In genomic region chr14:52327910-52328812, GRCm38 (mm10) we compare ENCODE assay signal across 8 mouse cellular contexts. TPM values are rescaled to one million over a fixed set of nuclear protein-coding genes. Genes with fewer than 3 reads are reported as not detected.
A peak's percentile ranks its signal among the peaks of the same experiment; 100 is the strongest.
DNase-seq lines count a peak whose midpoint lies in the region; ATAC-seq and TF ChIP-seq lines count a peak whose summit lies in the region.

Gene Sall2 (minus strand): TSS chr14:52328762.

- no peak for ATAC-seq in lung, postnatal 0 days

- peak within 1 kb of the TSS; percentile 48 for H3K4me3 ChIP-seq in cerebellum, adult 2 months (replicated peaks; ENCODE audit: insufficient read depth, low read depth, low read length)
- H3K4me3 ChIP-seq in lung, postnatal 0 days (ENCODE audit: low read depth, low read length) = peak within 1 kb of the TSS; percentile 31

- H3K9me3 ChIP-seq in lung, postnatal 0 days (ENCODE audit: low read length) = no peaks in the 10 kb centered on the region

- no peaks in the 10 kb centered on the region; the same call in 1 of the 2 replicates for H3K27me3 ChIP-seq in cerebellum, adult 2 months (ENCODE audit: control insufficient read depth, insufficient read depth, low read length)
- 0 out of 2 replicates have a peak, but pooled peaks cover 22% of the 10 kb centered on the region for H3K27me3 ChIP-seq in lung, postnatal 0 days (replicated peaks; ENCODE audit: insufficient read depth, low read length)

- H3K27ac ChIP-seq in cerebellum, adult 2 months (ENCODE audit: insufficient read depth, low read length) = no peak within 1 kb of the TSS
- no peak within 1 kb of the TSS for H3K27ac ChIP-seq in lung, postnatal 0 days (ENCODE audit: low read length)

- peak within 1 kb of the TSS; percentile 54 for H3K4me2 ChIP-seq in lung, postnatal 0 days (replicated peaks; ENCODE audit: low read depth, low read length)

- DNase-seq in cerebellum, adult 2 months = no peak
- no peak for DNase-seq in cerebellum, adult 9-11 months
- no peak for DNase-seq in lung, postnatal 0 days (ENCODE audit: low spot score)
- DNase-seq in lung, postnatal 14 days = no peak
- no peak for DNase-seq in layer of hippocampus, postnatal 25 days (ENCODE audit: extremely low spot score in 1 of 2, low spot score in 1 of 2)
- DNase-seq in neural tube, embryonic 10.5 days (ENCODE audit: extremely low spot score, low spot score) = peak; percentile 61
- no peak for DNase-seq in urinary bladder, adult 18-20 months (ENCODE audit: low spot score in 2 of 2)
- no peak for DNase-seq in urinary bladder, postnatal 4 days (ENCODE audit: low spot score in 2 of 2)

- no peak within 1 kb of the TSS for H3K9ac ChIP-seq in lung, postnatal 0 days (replicated peaks; ENCODE audit: low read depth)

- no peaks in the 10 kb centered on the region for H3K4me1 ChIP-seq in cerebellum, adult 2 months (ENCODE audit: control insufficient read depth, insufficient read depth, low read length)
- peaks cover 4% of the 10 kb centered on the region; the same call in 1 of the 2 replicates for H3K4me1 ChIP-seq in lung, postnatal 0 days (ENCODE audit: insufficient read depth, low read depth, low read length)

- no peak for TF ChIP-seq POLR2A in cerebellum, adult 2 months (IDR thresholded peaks at IDR 0.05; ENCODE audit: borderline replicate concordance, insufficient read depth, low read length)

- no peaks in the 10 kb centered on the region for H3K36me3 ChIP-seq in lung, postnatal 0 days (ENCODE audit: insufficient read depth, low read length)

- no peak for TF ChIP-seq CTCF in cerebellum, adult 2 months (IDR thresholded peaks at IDR 0.05; ENCODE audit: borderline replicate concordance, insufficient read depth, low read depth, low read length)
- no peak for TF ChIP-seq CTCF in lung, postnatal 0 days (IDR thresholded peaks at IDR 0.05)

- 3% methylated on average over 26 of the region's 26 CpGs for WGBS in cerebellum, adult 2 months
- WGBS in lung, postnatal 0 days = 1% methylated on average over 26 of the region's 26 CpGs

- no peak for TF ChIP-seq EP300 in lung, postnatal 0 days (IDR thresholded peaks at IDR 0.05)

RNA-seq across cellular contexts. Expression of gene Sall2, which starts in this region (rescaled TPM):
- 60.0 TPM in 2 replicates for polyA plus RNA-seq in cerebellum, adult 2 months (2012; rRNA removed)
- 3.8 and 4.1 TPM in 2 replicates for polyA plus RNA-seq in lung, postnatal 0 days (2015; fragmentation: Nextera tagmentation; extraction: Ambion mirVana)
- total RNA-seq in layer of hippocampus, postnatal 25 days (2021) = 10 to 100 TPM; 44.9 to 48.8 TPM

Comparison
In these comparisons a context has a peak if more than half of its experiments do, and no peak if none do; other contexts are left out.
1. RNA of gene Sall2 (polyA plus RNA-seq): 60.0 TPM in cerebellum, adult 2 months; 3.8 to 4.1 TPM in lung, postnatal 0 days; every median in the first group is over 10 times any median in the second.